Mouse (Mus musculus): ENCODE data around the gene Crb1. TPM values are rescaled to one million over a fixed set of nuclear protein-coding genes. Genes with fewer than 3 reads are reported as not detected.
"Not testable (repeated sequence)": the region's sequence is repeated elsewhere in the genome, so short reads cannot be mapped to it uniquely, and the experiment has no call there.

Crb1 gene
- under 1 TPM; 0.68 to 0.97 TPM for total RNA-seq (2021)
- long read RNA-seq, experiment 1: 0 reads
- long read RNA-seq, experiment 2, partial matches to known transcripts: 0 of 1 reads
- long read RNA-seq, experiment 2, other reads (novel, unspliced or antisense): 1 of 1 reads

DNA sequence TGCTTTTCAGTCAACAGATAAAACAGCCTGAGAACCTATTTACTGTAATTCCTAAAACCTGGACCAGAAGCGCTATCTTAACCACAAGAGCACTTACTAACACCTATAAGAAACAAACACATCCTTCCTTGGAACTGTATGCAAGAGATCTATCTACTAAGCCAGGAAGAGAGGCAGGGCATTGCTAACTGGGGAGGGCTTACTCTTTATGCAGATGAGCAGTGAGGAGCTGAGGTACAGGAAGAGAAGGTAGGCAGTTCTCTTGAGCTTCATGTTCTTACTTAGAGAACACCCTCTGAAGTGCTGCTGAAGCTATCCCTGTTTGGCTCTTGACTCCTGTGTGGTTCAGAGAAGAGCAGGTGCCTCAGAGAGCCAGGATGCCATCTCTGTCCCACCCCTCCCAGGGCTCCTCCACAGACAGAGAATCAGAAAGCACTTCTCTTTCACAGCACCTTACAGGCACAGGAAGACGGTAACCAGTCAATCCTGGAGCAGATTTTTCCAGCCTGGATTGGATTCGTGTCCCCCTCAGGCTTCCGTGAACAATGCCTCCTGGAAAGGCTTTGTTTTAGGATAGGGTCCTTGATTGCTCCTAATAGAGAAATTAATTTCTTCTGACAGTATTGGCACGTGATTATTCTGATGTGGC, at the start of gene Crb1:
Gene Crb1, minus strand, starts transcription at position 463 of the 649 bp plus-strand sequence.
- peak; percentile 1 to 2 for DNase-seq (ENCODE audit: low spot score in 2 of 2)
- intact Hi-C loops (cut with DNase I): no loop called here

DNA sequence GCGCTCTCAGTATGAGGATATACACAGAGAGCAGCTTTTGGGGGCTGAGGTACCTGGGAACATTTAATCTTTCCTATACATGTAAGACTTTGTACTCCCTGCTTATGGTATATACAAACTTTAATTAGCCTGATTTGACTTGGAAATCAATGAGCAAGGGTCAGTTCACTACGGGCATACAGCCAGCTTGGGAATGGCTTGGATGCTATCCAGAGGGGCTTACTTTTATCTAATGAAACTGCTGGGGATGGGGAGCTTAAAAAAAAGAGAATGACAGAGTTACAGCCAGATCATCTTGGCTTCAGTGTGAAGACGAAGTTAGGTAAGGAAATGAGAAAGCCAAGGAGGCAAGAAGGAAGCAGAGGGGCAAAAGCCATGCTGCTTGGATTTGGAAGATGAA, 48.1 kb upstream of the Crb1 start:
- intact Hi-C loops (cut with DNase I): no loop called here
- DNase-seq (ENCODE audit: low spot score in 2 of 2): no peak

DNA sequence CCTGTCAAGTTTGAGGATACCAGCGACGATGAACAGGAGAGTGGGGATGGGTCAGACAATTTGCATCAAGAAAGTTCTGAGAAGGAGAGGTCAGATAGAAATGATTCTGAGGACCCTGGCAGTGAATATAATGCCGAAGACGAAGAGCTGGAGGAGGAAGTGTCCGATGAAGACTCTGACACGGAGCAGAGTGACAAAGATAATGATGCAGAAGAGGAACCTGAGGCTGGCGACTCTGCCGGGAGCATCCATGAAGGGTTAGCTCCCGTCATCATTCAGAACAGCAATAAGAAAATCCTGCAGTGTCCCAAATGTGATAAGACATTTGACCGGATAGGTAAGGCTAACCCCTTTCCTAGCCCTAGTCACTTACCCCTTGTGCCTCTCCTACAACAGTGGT, 47.0 kb upstream of the Crb1 start:
- intact Hi-C loops (cut with DNase I): no loop called here

DNA sequence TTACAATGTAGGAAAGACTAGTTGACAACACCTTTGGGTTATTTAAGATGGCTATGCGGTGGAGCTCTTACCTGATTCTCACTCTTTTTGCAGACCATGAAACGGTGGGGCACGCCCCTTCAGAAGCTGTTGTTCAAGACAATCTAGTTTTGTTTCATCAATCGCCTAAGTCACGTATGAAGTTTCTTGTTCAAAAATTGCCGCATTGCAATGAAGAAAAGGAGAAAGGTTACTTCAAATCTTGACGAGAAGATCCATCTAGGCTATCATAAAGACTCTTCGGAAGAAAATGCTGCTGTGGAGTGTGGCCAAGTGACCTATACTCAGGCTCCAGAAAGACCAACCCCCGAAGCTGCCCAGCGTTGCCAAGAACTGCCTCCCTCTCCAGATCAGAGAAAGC, 46.0 kb upstream of the Crb1 start:
- intact Hi-C loops (cut with DNase I): no loop called here

More for the DNA sequence above, 47.0 kb upstream of the Crb1 start:
- no peak for DNase-seq (ENCODE audit: low spot score in 2 of 2)

DNA sequence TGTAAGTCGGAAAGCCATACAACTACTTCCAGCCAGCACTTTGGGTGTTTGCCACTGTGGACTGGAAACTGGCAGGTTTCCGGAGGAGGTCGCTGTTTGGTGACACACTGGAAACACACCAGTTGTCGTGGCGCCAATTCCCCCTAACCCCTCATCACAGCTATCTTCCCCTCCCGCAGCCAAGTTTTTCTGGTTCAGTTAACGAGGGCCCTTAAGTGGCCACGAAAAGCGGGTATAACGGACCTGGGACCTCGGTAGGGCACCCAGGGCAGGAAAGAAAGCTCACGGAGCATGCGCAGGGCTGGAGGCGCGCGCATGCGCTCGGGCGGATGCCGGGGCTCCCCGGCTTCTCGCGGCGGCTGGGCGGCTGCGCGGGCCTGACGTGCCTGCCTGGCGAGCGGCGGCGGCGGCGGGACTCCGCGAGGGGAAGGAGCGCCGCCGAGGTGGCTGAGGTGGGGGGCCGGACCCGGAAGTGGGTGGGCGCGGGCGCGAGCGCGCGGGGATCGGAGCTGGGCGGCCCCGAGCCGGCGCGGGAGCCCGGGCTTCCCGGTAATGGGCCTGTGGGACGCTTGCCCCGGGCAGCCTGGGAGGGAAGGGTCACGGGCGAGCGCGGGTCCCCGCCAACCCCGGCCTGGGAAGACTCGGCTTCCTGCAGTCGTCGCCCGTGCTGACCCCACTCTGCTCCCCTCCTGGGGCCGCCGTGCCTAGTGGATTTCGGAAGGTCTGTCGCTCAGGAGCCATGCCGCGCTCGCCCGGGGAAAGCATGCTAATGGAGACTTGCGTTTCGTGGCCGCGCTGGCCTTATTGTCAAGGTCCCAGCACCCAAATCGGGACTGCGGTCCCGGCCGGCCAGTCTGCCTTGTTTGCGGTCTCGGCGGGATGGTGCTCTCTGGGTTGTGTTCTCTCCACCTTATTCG, 45.2 kb upstream of the Crb1 start, which contains the start of gene Zbtb41:
Gene Zbtb41, plus strand, starts transcription at position 414 of the 917 bp plus-strand sequence.
- peak; percentile 84 to 89 for DNase-seq (ENCODE audit: low spot score in 2 of 2)
- intact Hi-C loops (cut with DNase I): no loop called here

More for the DNA sequence above, 46.0 kb upstream of the Crb1 start:
- no peak for DNase-seq (ENCODE audit: low spot score in 2 of 2)

DNA sequence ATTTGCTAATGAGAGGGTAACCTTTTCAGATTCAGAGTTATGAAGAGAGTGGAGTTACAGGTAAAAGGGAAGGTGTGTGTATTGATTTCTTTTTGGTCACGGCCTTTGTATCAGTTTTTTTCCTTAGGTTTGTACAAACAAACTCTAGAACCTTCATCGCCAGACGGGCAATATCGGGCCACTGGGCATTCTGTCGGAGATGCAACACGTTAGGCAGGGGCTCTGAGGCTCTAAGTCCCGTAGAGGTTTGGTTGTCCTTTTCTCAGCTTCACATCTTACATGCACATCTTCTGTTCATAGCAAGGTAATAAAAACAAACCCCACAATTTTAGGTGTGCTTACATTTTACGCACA, 44.6 kb upstream of the Crb1 start:
- no peak for DNase-seq (ENCODE audit: low spot score in 2 of 2)
- intact Hi-C loops (cut with DNase I): no loop called here

DNA sequence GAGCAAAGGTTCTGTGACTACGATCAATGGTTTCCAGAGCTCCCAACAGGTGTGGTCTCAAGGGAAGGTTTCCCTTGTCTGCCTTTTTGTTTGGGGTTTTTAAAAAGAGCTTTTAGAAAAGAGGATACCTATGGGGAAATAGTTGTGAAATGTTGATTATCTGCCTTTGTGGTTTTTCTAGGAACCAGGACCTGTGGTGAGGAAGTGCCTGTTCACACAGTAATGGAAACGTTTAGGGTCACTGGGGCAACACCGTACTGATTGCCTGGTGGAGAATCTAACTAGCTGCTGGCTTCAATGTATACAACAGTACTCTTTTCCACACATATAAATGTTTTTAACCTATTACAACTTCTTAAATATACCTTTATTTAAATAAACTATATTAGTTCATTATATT, 36.6 kb upstream of the Crb1 start:
- DNase-seq (ENCODE audit: low spot score in 2 of 2): no peak
- intact Hi-C loops (cut with DNase I): no loop called here

DNA sequence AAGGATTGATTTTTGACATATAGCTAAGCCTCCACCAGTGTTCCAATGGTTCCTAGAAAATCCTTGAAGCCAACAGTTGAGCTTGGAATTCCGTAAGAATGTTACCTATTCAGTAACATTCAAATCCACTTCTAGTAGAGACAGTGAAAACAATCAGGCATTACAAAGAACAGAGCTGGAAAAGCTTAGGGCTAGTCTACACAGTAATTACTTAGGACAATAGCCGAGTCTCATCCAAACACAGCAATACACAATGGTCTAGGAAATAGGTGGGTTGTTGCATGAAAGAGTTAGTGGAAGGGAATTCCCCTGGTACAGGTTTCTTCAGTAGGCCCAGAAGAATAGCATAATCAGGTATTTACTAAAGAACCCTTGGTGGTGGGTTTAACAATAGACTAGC, 35.5 kb upstream of the Crb1 start:
- intact Hi-C loops (cut with DNase I): not testable (repeated sequence)

DNA sequence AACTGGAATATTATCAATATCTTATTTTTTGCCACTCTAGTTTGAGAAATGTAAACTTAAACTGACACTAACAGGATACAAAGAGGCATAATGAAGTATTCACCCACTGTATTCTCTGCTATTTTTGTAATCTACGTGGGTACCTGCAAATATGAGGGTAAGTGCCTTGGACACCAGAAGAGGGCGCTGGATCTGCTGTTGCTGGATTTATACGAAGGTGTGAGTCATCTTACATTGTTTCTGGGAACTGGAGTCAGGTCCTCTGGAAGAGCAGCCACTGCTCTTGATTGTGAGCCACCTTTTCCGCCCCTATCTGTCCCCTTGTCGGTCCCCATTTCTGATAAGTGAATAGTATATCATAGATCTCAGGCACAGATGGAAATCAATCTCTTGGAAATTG, 30.8 kb upstream of the Crb1 start:
- DNase-seq (ENCODE audit: low spot score in 2 of 2): no peak
- intact Hi-C loops (cut with DNase I): no loop called here

More for the DNA sequence above, 35.5 kb upstream of the Crb1 start:
- not testable (repeated sequence) for DNase-seq (ENCODE audit: low spot score in 2 of 2)

DNA sequence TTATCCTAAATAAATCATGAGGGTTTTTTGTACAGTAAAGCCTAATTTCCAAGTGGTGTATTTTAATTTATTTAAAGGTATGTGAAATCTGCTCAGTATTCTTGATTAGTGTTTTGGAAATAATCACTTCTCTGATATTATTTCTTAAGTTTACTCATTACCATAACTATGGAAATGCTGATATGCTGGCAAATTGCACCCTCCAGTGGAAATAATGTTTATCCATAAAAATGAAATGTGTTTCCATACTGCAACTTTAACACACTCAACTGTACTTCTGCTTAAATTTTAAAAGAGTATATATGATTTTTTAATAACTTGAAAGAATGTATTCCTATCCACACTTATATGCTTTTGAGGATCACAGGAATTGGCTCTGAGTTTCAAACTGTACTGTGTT, 28.9 kb upstream of the Crb1 start:
- intact Hi-C loops (cut with DNase I): no loop called here
- no peak for DNase-seq (ENCODE audit: low spot score in 2 of 2)

DNA sequence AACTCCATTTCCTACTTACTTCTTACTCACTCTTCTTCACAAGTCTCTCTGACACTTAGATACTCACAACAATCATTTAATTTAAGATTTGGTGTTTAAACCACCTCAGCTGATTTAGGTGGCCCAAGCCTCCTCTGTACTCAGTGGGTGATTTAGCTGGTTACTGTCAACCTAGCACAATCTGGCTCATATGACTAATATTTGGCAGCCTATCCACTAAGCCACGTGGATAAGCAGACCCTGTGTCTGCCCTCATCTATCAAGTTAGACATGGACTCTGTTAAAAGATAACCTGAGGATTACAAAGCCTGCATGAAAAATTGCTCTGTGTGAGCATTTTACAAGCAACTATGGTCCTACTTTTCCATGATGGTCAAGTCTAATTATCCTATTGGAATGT, 19.7 kb upstream of the Crb1 start:
- intact Hi-C loops (cut with DNase I): no loop called here
- DNase-seq (ENCODE audit: low spot score in 2 of 2): no peak

DNA sequence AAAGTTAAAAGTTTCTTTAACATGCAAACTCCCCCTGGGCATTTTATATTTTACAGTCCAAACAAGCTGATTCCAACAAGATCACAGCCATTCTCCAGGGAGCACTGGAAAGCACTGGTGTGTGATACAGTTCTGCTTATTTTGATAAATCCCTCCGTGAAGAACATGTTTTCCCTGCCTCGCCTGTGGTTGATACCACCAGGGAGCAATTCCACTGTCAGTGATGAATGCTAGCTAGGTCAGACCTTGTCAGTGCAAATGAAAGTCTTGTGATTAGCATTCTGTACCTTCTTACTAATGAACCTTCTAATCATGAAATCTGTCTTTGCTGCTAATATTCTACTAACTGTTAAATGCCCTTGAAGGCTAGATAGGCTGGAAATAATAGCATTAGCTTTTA, 14.8 kb upstream of the Crb1 start:
- no peak for DNase-seq (ENCODE audit: low spot score in 2 of 2)
- intact Hi-C loops (cut with DNase I): no loop called here

DNA sequence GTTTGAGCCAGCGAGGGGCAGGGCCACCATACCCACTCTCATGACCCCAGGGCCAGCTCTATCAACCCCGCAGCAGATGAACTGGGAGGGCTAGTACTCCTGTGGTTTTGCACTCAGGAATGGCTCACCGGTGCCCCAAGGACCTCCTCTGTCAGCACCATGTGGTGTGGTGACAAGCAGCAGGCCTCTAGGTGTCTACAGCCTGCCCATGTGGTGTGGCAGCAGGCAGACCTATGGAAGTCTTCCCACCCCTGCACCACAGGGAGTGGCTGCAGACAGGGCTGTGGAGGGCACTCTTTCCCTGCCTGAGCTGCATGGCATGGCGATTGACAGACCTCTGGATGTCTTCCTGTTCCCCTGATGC, 2.7 kb upstream of the Crb1 start:
- DNase-seq (ENCODE audit: low spot score in 2 of 2): no peak
- intact Hi-C loops (cut with DNase I): no loop called here

DNA sequence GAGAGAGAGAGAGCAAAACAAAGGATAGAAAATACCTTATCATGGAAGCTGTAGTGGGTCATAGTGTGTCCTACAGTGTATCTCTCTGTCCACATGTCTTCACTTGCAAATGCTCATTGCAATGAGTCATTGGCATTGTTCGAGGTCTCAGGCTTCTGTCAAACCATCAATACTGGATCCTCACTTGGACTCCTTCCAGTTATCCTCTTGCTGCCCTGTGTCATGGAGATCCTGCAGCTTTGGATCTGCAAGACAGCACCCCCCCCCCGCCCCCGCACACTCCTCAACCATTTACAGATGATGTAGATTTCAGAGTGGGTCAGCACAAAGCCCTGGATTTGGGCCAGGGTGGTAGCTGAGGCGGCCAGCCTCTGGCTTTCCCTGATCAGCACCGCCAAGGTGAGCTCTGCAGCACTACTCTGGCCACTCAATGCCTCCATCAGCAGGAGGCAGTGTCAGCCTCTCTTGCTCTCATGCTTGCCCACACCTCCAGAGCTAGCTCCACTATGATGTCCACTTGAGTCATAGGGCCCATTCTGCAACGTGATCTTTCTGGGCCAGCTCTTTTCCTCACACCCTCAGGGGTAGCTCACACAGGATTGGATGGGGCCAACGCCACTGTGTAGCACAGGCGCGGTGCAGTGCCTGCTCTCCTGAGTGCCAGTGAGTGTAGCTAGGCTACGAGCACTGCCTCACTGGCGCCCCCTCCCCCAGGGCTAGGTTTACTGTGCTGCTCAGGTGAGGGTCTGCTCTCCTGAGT, 2.1 kb upstream of the Crb1 start:
- no peak for DNase-seq (ENCODE audit: low spot score in 2 of 2)
- intact Hi-C loops (cut with DNase I): no loop called here

DNA sequence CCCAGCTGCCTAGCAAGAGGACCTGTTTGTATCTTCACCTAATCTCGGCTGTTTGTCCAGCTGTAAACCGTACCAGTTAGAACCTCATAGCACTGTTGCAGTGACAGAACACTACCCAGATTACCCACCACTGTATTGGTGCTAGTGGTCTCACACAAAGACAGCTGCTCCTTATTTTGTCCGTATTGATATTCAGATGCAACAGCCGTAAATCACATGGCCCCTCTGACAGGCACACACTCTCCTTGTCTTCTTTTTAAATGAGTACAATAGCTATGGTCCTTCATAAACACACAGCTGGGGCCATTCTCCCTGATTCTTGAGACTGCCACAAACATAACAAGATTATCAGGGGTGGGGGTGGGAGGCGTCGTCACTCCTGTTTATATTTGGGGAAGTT, 1.0 kb downstream of the Crb1 start:
- intact Hi-C loops (cut with DNase I): no loop called here
- no peak for DNase-seq (ENCODE audit: low spot score in 2 of 2)

DNA sequence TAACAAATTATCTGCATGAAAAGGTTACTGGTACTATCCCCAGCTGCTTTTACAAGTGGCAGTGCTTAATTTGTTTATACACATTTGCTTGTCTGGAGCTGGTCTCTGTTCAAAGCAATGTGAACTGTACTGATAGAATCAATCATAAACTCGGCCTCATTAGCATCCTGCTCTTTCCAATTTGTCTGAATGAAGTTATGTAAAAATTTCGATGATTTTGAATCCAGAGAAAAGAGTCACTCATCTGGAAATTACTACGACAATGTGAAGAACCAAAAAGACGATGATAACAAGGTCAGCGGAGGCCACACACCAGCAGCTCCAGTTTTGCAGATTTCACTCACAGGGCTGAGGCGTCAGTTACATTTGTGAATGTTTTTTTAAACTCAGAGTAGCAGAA, 5.6 kb downstream of the Crb1 start:
- intact Hi-C loops (cut with DNase I): no loop called here
- no peak for DNase-seq (ENCODE audit: low spot score in 2 of 2)

DNA sequence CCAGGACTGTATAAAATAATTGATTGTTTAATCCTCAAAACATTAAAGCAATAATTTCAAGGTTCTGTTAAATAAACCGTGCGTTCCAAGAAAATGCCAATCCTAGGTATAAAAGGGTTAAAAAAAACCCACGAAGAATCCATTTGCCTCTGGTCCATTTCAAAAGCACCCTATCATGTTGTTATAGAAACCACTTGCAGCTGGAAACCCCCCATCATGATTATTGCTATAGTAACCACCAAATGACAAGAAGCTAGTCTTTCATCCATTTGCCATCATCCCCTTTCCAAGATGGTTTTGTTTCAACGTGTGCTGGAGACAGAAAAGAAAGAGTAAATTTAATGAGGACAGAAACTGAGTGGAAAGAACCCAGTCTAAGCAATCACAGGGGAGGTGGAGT, 28.3 kb downstream of the Crb1 start:
- no peak for DNase-seq (ENCODE audit: low spot score in 2 of 2)
- intact Hi-C loops (cut with DNase I): no loop called here

DNA sequence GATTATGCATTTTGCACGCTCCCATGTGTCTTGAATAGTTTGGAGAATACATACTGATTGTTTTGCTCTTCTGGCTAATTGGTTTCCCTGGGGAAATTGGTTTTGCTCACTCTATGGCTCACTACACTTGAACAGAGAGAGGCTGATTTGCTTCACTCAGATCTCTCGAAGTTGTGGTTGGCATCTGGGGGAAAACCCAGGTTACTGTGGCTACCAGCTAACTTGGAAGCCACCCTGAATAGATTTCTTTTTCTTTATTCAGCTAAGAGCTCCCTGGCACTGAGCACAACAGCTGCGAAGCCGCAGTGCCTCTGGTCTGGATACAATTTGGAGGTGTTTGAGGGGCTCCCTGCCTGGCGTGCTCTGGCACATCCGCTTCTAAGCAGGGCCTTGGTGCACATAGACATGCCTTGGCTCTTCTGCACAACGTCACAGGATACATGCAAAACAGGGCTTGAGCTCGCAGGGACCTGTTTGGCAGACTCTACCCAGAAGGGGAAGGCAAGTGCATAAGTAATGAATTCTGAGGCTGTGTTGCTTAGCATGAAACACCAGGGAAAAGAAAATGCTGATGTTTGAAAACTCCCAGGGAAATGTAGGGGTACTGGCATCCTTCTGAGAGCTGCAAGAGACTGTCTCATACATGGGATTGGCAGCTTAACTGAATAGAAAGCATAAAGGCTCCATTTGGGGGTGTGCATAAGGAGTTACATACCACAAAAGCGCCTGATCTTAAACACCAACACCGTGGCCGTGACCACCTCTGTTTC, 30.1 kb downstream of the Crb1 start:
- DNase-seq (ENCODE audit: low spot score in 2 of 2): peak; percentile 15 to 52
- intact Hi-C loops (cut with DNase I): no loop called here

DNA sequence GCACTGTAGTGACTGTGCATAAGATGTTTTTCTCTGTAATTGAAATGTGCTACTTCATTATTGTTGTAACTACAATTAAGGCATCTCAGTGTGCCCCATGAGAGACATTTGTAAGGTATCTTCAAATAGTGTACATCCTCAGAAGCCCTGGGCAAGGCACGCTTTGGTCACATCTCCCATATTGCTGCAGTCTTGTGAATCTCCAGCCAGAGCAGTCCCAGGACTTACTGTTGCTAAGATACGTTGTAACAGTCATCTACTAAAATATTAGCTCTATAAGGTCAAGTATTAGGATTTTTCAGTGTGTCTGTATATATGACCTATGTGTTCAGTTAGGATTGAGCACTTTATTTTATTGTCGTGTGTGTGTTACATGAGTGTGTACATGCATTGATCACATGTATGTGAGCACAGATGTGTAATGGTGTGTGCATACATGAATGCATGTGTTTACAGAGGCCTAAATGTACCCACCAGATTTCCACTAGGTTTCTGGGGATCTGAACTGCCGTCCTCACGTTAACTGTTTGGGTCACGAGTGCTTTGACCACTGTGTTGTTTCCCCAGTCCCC, 30.8 kb downstream of the Crb1 start:
- DNase-seq (ENCODE audit: low spot score in 2 of 2): no peak
- intact Hi-C loops (cut with DNase I): no loop called here
